Mouse (Mus musculus): ENCODE measurements at regions not wholly inside any gene's neighbourhood (a gene's known extent, or its start where the extent isn't known, plus 50 kb on each side); places are given as distances from the start of the nearest gene placed in this dataset.

GRCm38 (mm10) chr6:32739162-32739745 lies 151.3 kb upstream of the Plxna4 start:
- no peak for ATAC-seq (ENCODE audit: low FRiP score, low read depth)
- H3K9me3 ChIP-seq = no peaks in the 10 kb centered on the region
- H3K9ac ChIP-seq = no peak overlapping the region
- no peaks in the 10 kb centered on the region for H3K27me3 ChIP-seq
- H3K27ac ChIP-seq (replicated peaks) = no peak overlapping the region
- no peak overlapping the region for H3K4me2 ChIP-seq
- no peaks in the 10 kb centered on the region for H3K4me1 ChIP-seq (replicated peaks)
- WGBS = 88% methylated on average over 9 of the region's 9 CpGs
- H3K4me3 ChIP-seq = no peak overlapping the region
- H3K36me3 ChIP-seq = no peaks in the 10 kb centered on the region

GRCm38 (mm10) chr6:32728706-32729105 lies 140.7 kb upstream of the Plxna4 start:
- Histone ChIP-seq H3K27ac (replicated peaks) (no peak overlapping the region), H3K4me3 (no peak overlapping the region), H3K27me3 (no peaks in the 10 kb centered on the region), H3K9me3 (no peaks in the 10 kb centered on the region), H3K9ac (no peak overlapping the region), H3K36me3 (no peaks in the 10 kb centered on the region), H3K4me2 (no peak overlapping the region), H3K4me1 (replicated peaks) (no peaks in the 10 kb centered on the region)
- no peak for ATAC-seq (ENCODE audit: low FRiP score, low read depth)
- 28% methylated on average over 2 of the region's 2 CpGs for WGBS

DNA sequence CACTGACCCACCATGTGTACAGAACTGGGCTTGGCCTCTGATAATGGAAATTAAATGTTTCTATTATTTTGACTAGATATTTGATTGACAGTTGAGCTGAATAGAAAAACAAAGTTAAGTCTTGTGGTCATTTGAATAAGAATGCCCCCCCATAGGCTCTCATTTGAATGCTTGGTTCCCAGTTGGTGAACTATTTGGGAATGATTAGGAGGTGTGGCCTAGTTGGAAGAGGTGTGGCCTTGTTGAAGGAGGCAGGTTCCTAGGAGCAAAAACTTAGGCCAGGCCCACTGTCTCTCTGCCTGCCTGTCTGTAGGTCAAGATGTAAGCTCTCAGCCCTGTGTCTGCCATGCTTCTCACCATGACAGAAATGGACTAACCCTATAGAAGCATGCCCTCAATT lies 138.6 kb upstream of the Plxna4 start:
- ATAC-seq (ENCODE audit: low FRiP score, low read depth) = no peak
- Histone ChIP-seq H3K36me3 (no peaks in the 10 kb centered on the region), H3K9ac (no peak overlapping the region), H3K9me3 (no peaks in the 10 kb centered on the region), H3K4me3 (no peak overlapping the region), H3K4me1 (replicated peaks) (no peaks in the 10 kb centered on the region), H3K27ac (replicated peaks) (no peak overlapping the region), H3K27me3 (no peaks in the 10 kb centered on the region), H3K4me2 (no peak overlapping the region)

GRCm38 (mm10) chr6:32717860-32718259 lies 129.9 kb upstream of the Plxna4 start:
- no peaks in the 10 kb centered on the region for H3K27me3 ChIP-seq
- peaks cover 7% of the 10 kb centered on the region; the same call in 1 of the 2 replicates for H3K4me1 ChIP-seq (replicated peaks)
- no peak overlapping the region for H3K4me3 ChIP-seq
- ATAC-seq (ENCODE audit: low FRiP score, low read depth) = no peak
- 88% methylated on average over 5 of the region's 5 CpGs for WGBS
- no peaks in the 10 kb centered on the region for H3K36me3 ChIP-seq
- no peaks in the 10 kb centered on the region for H3K9me3 ChIP-seq
- H3K4me2 ChIP-seq = no peak overlapping the region
- no peak overlapping the region for H3K27ac ChIP-seq (replicated peaks)
- H3K9ac ChIP-seq = no peak overlapping the region

DNA sequence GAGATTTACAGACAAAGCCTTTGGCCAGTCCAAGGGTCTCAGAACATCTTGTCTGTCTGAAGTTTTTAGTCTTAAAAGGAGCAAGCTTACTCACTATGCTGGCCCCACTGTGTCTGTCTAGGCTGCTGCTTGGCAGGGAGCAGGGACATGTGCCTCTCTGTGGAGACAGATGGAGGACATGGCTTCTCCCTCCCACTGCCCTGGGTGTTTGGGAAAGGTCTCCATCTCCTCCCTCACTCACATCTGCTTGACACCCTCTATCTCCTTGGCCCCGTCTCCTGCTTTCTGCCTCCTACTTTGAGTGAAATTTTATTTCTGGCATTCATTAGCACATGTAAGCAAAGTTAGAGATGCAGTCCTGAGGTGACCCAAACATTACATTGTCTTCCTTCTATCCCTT lies 127.1 kb upstream of the Plxna4 start:
- no peak for ATAC-seq (ENCODE audit: low FRiP score, low read depth)
- no peak overlapping the region for H3K4me2 ChIP-seq
- H3K27ac ChIP-seq (replicated peaks) = no peak overlapping the region
- no peaks in the 10 kb centered on the region for H3K27me3 ChIP-seq
- H3K9me3 ChIP-seq = no peaks in the 10 kb centered on the region
- H3K4me1 ChIP-seq (replicated peaks) = peaks cover 7% of the 10 kb centered on the region; the same call in 1 of the 2 replicates
- no peaks in the 10 kb centered on the region for H3K36me3 ChIP-seq
- 95% methylated on average over 1 of the region's 1 CpGs for WGBS
- no peak overlapping the region for H3K9ac ChIP-seq
- no peak overlapping the region for H3K4me3 ChIP-seq

- Histone ChIP-seq H3K4me2 (no peak overlapping the region), H3K9ac (no peak overlapping the region), H3K4me3 (no peak overlapping the region), H3K4me1 (replicated peaks) (peaks cover 7% of the 10 kb centered on the region; the same call in 1 of the 2 replicates), H3K27me3 (no peaks in the 10 kb centered on the region), H3K9me3 (no peaks in the 10 kb centered on the region), H3K27ac (replicated peaks) (no peak overlapping the region), H3K36me3 (no peaks in the 10 kb centered on the region)
- WGBS = 12% methylated on average over 10 of the region's 10 CpGs
- peak; percentile 65; the same call in 1 of the 2 replicates for ATAC-seq (ENCODE audit: low FRiP score, low read depth)
Measured at GRCm38 (mm10) chr6:32710208-32710607, 122.2 kb upstream of the Plxna4 start.

DNA sequence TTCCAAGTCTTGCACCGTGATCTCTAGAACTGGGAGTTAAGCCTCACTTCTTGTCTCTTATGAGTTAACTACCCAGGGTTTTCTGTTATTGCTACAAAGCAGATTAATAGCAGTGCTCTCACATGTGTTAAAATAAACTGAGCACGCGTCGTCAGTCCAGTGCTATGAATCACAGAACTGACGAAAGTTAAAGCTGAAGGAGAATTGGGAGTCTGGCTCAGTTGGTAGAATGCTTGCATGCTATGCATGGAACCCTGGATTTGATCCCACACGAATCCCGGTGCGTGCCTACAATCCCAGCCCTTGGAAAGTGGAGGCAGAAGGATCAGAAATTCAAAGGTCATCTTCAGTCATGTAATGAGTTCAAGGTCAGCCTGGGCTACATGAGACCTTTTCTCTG lies 121.6 kb upstream of the Plxna4 start:
- Histone ChIP-seq H3K4me2 (no peak overlapping the region), H3K4me1 (replicated peaks) (peaks cover 7% of the 10 kb centered on the region; the same call in 1 of the 2 replicates), H3K27ac (replicated peaks) (no peak overlapping the region), H3K9ac (no peak overlapping the region), H3K36me3 (no peaks in the 10 kb centered on the region), H3K9me3 (no peaks in the 10 kb centered on the region), H3K4me3 (no peak overlapping the region), H3K27me3 (no peaks in the 10 kb centered on the region)
- 85% methylated on average over 8 of the region's 8 CpGs for WGBS
- ATAC-seq (ENCODE audit: low FRiP score, low read depth) = no peak

GRCm38 (mm10) chr6:32707417-32707816 lies 119.4 kb upstream of the Plxna4 start:
- Histone ChIP-seq H3K27ac (replicated peaks) (no peak overlapping the region), H3K36me3 (no peaks in the 10 kb centered on the region), H3K9ac (no peak overlapping the region), H3K4me2 (no peak overlapping the region), H3K4me1 (replicated peaks) (no peaks in the 10 kb centered on the region), H3K4me3 (no peak overlapping the region), H3K9me3 (no peaks in the 10 kb centered on the region), H3K27me3 (no peaks in the 10 kb centered on the region)
- 74% methylated on average over 1 of the region's 1 CpGs for WGBS
- no peak for ATAC-seq (ENCODE audit: low FRiP score, low read depth)

DNA sequence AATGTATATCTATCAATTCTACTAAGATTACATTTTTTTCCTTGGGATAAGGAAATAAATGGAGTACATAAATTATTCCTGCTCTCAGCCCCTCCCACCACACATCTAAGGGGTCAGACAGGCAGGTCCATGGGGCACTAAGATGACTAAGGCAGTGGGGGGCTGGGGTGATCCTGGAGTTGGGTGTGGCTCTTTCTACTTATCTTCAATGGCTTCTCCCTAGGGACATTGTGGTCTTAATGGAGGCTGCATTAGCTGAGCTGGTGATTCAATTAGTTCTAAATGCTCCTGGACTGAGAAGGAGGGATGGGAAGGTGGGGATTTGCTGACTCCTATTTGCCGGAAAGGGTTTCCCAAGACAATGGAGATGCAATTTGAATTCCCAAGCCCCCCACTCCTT lies 118.4 kb upstream of the Plxna4 start:
- ATAC-seq (ENCODE audit: low FRiP score, low read depth) = no peak
- Histone ChIP-seq H3K27me3 (no peaks in the 10 kb centered on the region), H3K36me3 (no peaks in the 10 kb centered on the region), H3K9me3 (no peaks in the 10 kb centered on the region), H3K4me2 (no peak overlapping the region), H3K27ac (replicated peaks) (no peak overlapping the region), H3K9ac (no peak overlapping the region), H3K4me1 (replicated peaks) (no peaks in the 10 kb centered on the region), H3K4me3 (no peak overlapping the region)
- 26% methylated on average over 1 of the region's 1 CpGs for WGBS

- Histone ChIP-seq H3K27me3 (no peaks in the 10 kb centered on the region), H3K9ac (no peak overlapping the region), H3K9me3 (no peaks in the 10 kb centered on the region), H3K4me1 (replicated peaks) (no peaks in the 10 kb centered on the region), H3K36me3 (no peaks in the 10 kb centered on the region), H3K4me2 (no peak overlapping the region), H3K27ac (replicated peaks) (0 out of 2 replicates have a peak overlapping the region, but pooled peaks have one; percentile 6), H3K4me3 (no peak overlapping the region)
- 51% methylated on average over 8 of the region's 8 CpGs for WGBS
- ATAC-seq (ENCODE audit: low FRiP score, low read depth) = no peak; the same call in 1 of the 2 replicates
Measured at GRCm38 (mm10) chr6:32703466-32703865, 115.5 kb upstream of the Plxna4 start.

GRCm38 (mm10) chr6:32702245-32702791 lies 114.3 kb upstream of the Plxna4 start:
- Histone ChIP-seq H3K9me3 (no peaks in the 10 kb centered on the region), H3K4me1 (replicated peaks) (no peaks in the 10 kb centered on the region), H3K9ac (no peak overlapping the region), H3K27me3 (no peaks in the 10 kb centered on the region), H3K27ac (replicated peaks) (no peak overlapping the region), H3K36me3 (no peaks in the 10 kb centered on the region), H3K4me2 (no peak overlapping the region), H3K4me3 (no peak overlapping the region)
- WGBS = 84% methylated on average over 11 of the region's 11 CpGs
- peak; percentile 62; the same call in 1 of the 2 replicates for ATAC-seq (ENCODE audit: low FRiP score, low read depth)

DNA sequence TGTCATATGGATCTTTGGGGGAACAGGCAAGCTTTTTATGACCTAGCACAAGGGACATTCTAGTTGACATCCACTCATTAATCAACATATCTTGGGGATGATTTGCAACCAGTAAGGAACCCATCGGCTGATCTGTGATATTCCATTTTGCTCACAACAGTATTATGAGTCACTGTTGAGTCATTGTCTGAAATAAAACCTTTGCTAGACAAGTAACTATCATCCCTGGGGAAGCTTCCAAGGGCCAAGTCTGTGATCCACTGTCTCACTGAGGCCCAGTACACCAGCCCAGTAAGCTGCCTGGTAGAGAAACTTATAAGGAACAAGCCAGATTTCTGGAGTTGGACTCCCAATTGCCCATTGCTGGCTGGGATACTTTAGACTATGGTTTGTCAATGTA lies 111.8 kb upstream of the Plxna4 start:
- Histone ChIP-seq H3K9ac (no peak overlapping the region), H3K4me3 (no peak overlapping the region), H3K36me3 (no peaks in the 10 kb centered on the region), H3K27me3 (no peaks in the 10 kb centered on the region), H3K27ac (replicated peaks) (no peak overlapping the region), H3K4me1 (replicated peaks) (no peaks in the 10 kb centered on the region), H3K9me3 (no peaks in the 10 kb centered on the region), H3K4me2 (no peak overlapping the region)
- ATAC-seq (ENCODE audit: low FRiP score, low read depth) = no peak
- whole genome bisulfite sequencing = 82% methylated on average over 1 of the region's 1 CpGs

- Histone ChIP-seq H3K36me3 (no peaks in the 10 kb centered on the region), H3K4me1 (replicated peaks) (no peaks in the 10 kb centered on the region), H3K9me3 (no peaks in the 10 kb centered on the region), H3K27ac (replicated peaks) (no peak overlapping the region), H3K4me3 (no peak overlapping the region), H3K9ac (no peak overlapping the region), H3K27me3 (no peaks in the 10 kb centered on the region), H3K4me2 (no peak overlapping the region)
- 79% methylated on average over 3 of the region's 3 CpGs for WGBS
- no peak for ATAC-seq (ENCODE audit: low FRiP score, low read depth)
Measured at GRCm38 (mm10) chr6:32697771-32698270, 109.8 kb upstream of the Plxna4 start.
